Mouse (Mus musculus): ENCODE measurements around the gene Olfr958.

The Olfr958 gene

GRCm38 (mm10) chr9:39553946-39554345, at the start of gene Olfr958:
Gene Olfr958, minus strand, starts transcription at chr9:39554054.
- in situ Hi-C loops (cut with MboI; ENCODE audit: low sequenced_read_pairs): no loop called here

GRCm38 (mm10) chr9:39603333-39603845, 49.5 kb upstream of the Olfr958 start:
- in situ Hi-C loops (cut with MboI; ENCODE audit: low sequenced_read_pairs): no loop called here

- in situ Hi-C loops (cut with MboI; ENCODE audit: low sequenced_read_pairs): no loop called here
Measured at GRCm38 (mm10) chr9:39602536-39603332, 48.9 kb upstream of the Olfr958 start.

- in situ Hi-C loops (cut with MboI; ENCODE audit: low sequenced_read_pairs): no loop called here
Measured at GRCm38 (mm10) chr9:39577050-39577449, 23.2 kb upstream of the Olfr958 start.

GRCm38 (mm10) chr9:39575469-39575868, 21.6 kb upstream of the Olfr958 start, which contains the start of gene Olfr959:
Gene Olfr959, minus strand, starts transcription at chr9:39575569.
- in situ Hi-C loops (cut with MboI; ENCODE audit: low sequenced_read_pairs): no loop called here

GRCm38 (mm10) chr9:39558349-39558647, 4.4 kb upstream of the Olfr958 start:
- in situ Hi-C loops (cut with MboI; ENCODE audit: low sequenced_read_pairs): no loop called here

- in situ Hi-C loops (cut with MboI; ENCODE audit: low sequenced_read_pairs): no loop called here
Measured at GRCm38 (mm10) chr9:39557529-39558348, 3.9 kb upstream of the Olfr958 start.

GRCm38 (mm10) chr9:39550806-39551205, 3.0 kb downstream of the Olfr958 start:
- in situ Hi-C loops (cut with MboI; ENCODE audit: low sequenced_read_pairs): no loop called here

- in situ Hi-C loops (cut with MboI; ENCODE audit: low sequenced_read_pairs): no loop called here
Measured at GRCm38 (mm10) chr9:39523616-39524285, 30.1 kb downstream of the Olfr958 start.

GRCm38 (mm10) chr9:39518595-39518994, 35.3 kb downstream of the Olfr958 start:
- in situ Hi-C loops (cut with MboI; ENCODE audit: low sequenced_read_pairs): no loop called here

- in situ Hi-C loops (cut with MboI; ENCODE audit: low sequenced_read_pairs): no loop called here
Measured at GRCm38 (mm10) chr9:39515531-39515930, 38.3 kb downstream of the Olfr958 start, which contains the start of gene Olfr957. Gene Olfr957, minus strand, starts transcription at chr9:39515809.

GRCm38 (mm10) chr9:39509412-39509811, 44.4 kb downstream of the Olfr958 start:
- in situ Hi-C loops (cut with MboI; ENCODE audit: low sequenced_read_pairs): no loop called here

- in situ Hi-C loops (cut with MboI; ENCODE audit: low sequenced_read_pairs): no loop called here
Measured at GRCm38 (mm10) chr9:39508998-39509397, 44.9 kb downstream of the Olfr958 start.
